Comparison of ENCODE assay signal across 7 mouse cellular contexts in the genomic region with DNA sequence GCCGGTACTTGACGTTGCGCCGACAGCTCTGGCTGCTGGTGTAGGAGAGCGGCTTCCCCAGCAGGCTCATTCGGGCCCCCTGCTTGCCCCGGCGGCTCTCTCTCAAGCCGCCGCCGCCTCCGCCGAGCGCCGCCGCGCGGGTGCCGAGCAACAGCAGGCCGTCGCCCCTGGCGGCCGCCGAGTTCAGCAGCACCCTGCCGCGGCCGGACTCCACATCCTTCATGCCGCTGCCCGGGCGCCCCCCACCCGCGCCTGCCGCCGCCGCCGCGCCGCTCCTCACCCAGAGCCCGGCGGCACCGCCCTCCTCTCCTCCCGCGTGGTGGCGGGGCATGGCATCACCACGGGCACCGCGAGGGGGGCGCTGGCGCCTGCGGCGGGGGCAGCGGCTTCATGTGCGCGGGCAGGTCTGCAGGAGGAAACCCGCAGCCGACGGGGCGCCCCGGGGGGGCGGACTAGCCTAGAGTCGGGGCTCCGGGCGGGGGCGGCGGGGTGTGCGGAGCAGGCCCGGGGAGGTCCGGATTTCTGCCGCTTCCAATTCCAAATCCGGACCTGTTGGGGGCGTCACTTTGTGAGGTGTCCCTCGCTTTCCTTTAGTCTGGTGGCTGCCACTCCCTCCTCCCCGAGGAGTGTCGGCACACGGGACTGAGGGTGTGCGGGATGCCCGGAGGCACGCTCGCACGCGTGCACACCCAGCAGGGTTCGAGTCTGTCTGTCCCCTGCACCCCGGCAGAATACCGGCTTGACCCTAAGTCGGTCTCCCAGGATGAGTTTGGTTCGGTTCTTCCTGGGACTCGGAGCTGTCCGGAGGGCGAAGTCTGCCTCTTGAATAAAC. TPM values are rescaled to one million over a fixed set of nuclear protein-coding genes. Genes with fewer than 3 reads are reported as not detected.
DNase-seq lines count a peak whose midpoint lies in the region; ATAC-seq and TF ChIP-seq lines count a peak whose summit lies in the region.

Kcnq5 (minus strand) TSS at position 692 of the 832 bp plus-strand sequence.

- WGBS in kidney, embryonic 14.5 days: under 1% methylated on average over 43 of the region's 89 CpGs
- WGBS in midbrain, postnatal 0 days: under 1% methylated on average over 79 of the region's 89 CpGs
- WGBS in stomach, embryonic 14.5 days: under 1% methylated on average over 84 of the region's 89 CpGs

- 0 out of 2 replicates have a peak, but pooled peaks cover 3% of the 10 kb centered on the region for H3K27me3 ChIP-seq in kidney, embryonic 14.5 days (ENCODE audit: control insufficient read depth, insufficient read depth, low read length)
- H3K27me3 ChIP-seq in midbrain, postnatal 0 days (ENCODE audit: insufficient read depth, low read length): peaks cover 2% of the 10 kb centered on the region; the same call in 1 of the 2 replicates
- no peaks in the 10 kb centered on the region for H3K27me3 ChIP-seq in stomach, embryonic 14.5 days (ENCODE audit: control insufficient read depth, insufficient read depth, low read length)

- ATAC-seq in kidney, embryonic 14.5 days (ENCODE audit: low FRiP score, low TSS enrichment): peak; percentile 80
- ATAC-seq in midbrain, postnatal 0 days (ENCODE audit: low FRiP score): peak; percentile 85
- ATAC-seq in stomach, embryonic 14.5 days (ENCODE audit: insufficient number of reproducible peaks, insufficient read depth, low FRiP score, low read depth): peak; percentile 78

- peak within 1 kb of the TSS; percentile 89 for H3K4me2 ChIP-seq in kidney, embryonic 14.5 days (replicated peaks; ENCODE audit: low read depth, low read length)
- peak within 1 kb of the TSS; percentile 91 for H3K4me2 ChIP-seq in midbrain, postnatal 0 days (ENCODE audit: low read depth, low read length, poor library complexity, severe bottlenecking)
- peak within 1 kb of the TSS; percentile 90 for H3K4me2 ChIP-seq in stomach, embryonic 14.5 days (replicated peaks; ENCODE audit: low read depth, low read length)

- H3K4me1 ChIP-seq in kidney, embryonic 14.5 days (ENCODE audit: control insufficient read depth, insufficient read depth, low read length): 0 out of 2 replicates have a peak, but pooled peaks cover 3% of the 10 kb centered on the region
- H3K4me1 ChIP-seq in midbrain, postnatal 0 days (ENCODE audit: insufficient read depth, low read length): no peaks in the 10 kb centered on the region
- H3K4me1 ChIP-seq in stomach, embryonic 14.5 days (ENCODE audit: control insufficient read depth, insufficient read depth, low read length): no peaks in the 10 kb centered on the region

- H3K4me3 ChIP-seq in kidney, embryonic 14.5 days (ENCODE audit: low read length): peak within 1 kb of the TSS; percentile 67
- peak within 1 kb of the TSS; percentile 80 for H3K4me3 ChIP-seq in midbrain, postnatal 0 days (ENCODE audit: low read depth, low read length)
- H3K4me3 ChIP-seq in stomach, embryonic 14.5 days (ENCODE audit: low read depth, low read length): peak within 1 kb of the TSS; percentile 49

- no peaks in the 10 kb centered on the region for H3K36me3 ChIP-seq in kidney, embryonic 14.5 days (ENCODE audit: control insufficient read depth, insufficient read depth, low read length)
- H3K36me3 ChIP-seq in midbrain, postnatal 0 days (ENCODE audit: insufficient read depth, low read length): no peaks in the 10 kb centered on the region
- no peaks in the 10 kb centered on the region for H3K36me3 ChIP-seq in stomach, embryonic 14.5 days (ENCODE audit: control insufficient read depth, insufficient read depth, low read length)

- no peak within 1 kb of the TSS for H3K27ac ChIP-seq in kidney, embryonic 14.5 days (ENCODE audit: low read depth, low read length)
- peak within 1 kb of the TSS; percentile 43 for H3K27ac ChIP-seq in midbrain, postnatal 0 days (ENCODE audit: low read depth, low read length)
- H3K27ac ChIP-seq in stomach, embryonic 14.5 days (ENCODE audit: low read length): peak within 1 kb of the TSS; percentile 6; the same call in 1 of the 2 replicates

- H3K9ac ChIP-seq in kidney, embryonic 14.5 days (ENCODE audit: low read depth, low read length): peak within 1 kb of the TSS; percentile 60
- H3K9ac ChIP-seq in midbrain, postnatal 0 days (replicated peaks; ENCODE audit: low read length, poor library complexity, severe bottlenecking): peak within 1 kb of the TSS; percentile 70
- peak within 1 kb of the TSS; percentile 43 for H3K9ac ChIP-seq in stomach, embryonic 14.5 days (replicated peaks; ENCODE audit: low read depth, low read length)

- no peaks in the 10 kb centered on the region for H3K9me3 ChIP-seq in kidney, embryonic 14.5 days (ENCODE audit: control insufficient read depth, low read length)
- H3K9me3 ChIP-seq in midbrain, postnatal 0 days (ENCODE audit: low read length): no peaks in the 10 kb centered on the region
- no peaks in the 10 kb centered on the region for H3K9me3 ChIP-seq in stomach, embryonic 14.5 days (ENCODE audit: control insufficient read depth, low read depth, low read length)

- TF ChIP-seq CTCF in midbrain, postnatal 0 days (IDR thresholded peaks at IDR 0.05): no peak; the same call in 1 of the 2 replicates

- DNase-seq in adrenal gland, postnatal 10 days: peak; percentile 68
- peak; percentile 46 for DNase-seq in embryo, embryonic 11.5 days (ENCODE audit: low read depth, low spot score)
- DNase-seq in gastrocnemius, postnatal 4 days (ENCODE audit: low spot score in 2 of 2): peak; percentile 40 to 57
- peak; percentile 52 for DNase-seq in liver
- peak; percentile 67 for DNase-seq in midbrain, postnatal 0 days (ENCODE audit: low spot score)

RNA-seq across cellular contexts. Expression of gene Kcnq5, which starts in this region (rescaled TPM):
- 1 to 10 TPM; 1.6 to 3.2 TPM for total RNA-seq in adrenal gland, postnatal 10 days (2021)
- total RNA-seq in gastrocnemius, postnatal 4 days (2021): 1 to 10 TPM; 2.2 to 3.1 TPM
- polyA plus RNA-seq in kidney, embryonic 14.5 days (2014; fragmentation: Nextera tagmentation; extraction: Ambion mirVana): 0.73 and 0.99 TPM in 2 replicates
- total RNA-seq in midbrain, postnatal 0 days (2014; rRNA removed): 9.2 and 11.3 TPM in 2 replicates
- polyA plus RNA-seq in midbrain, postnatal 0 days (2015; fragmentation: Nextera tagmentation; extraction: Ambion mirVana): 1.9 and 2.5 TPM in 2 replicates
- polyA plus RNA-seq in stomach, embryonic 14.5 days (2014; fragmentation: Nextera tagmentation; extraction: Ambion mirVana): 2.4 and 3.0 TPM in 2 replicates

Comparison
In these comparisons a context has a peak if more than half of its experiments do, and no peak if none do; other contexts are left out.
1. Peak in ATAC-seq, H3K4me3 ChIP-seq, H3K9ac ChIP-seq and H3K4me2 ChIP-seq in kidney, embryonic 14.5 days; RNA of the gene not detected or under 1 TPM.